Mouse (Mus musculus): ENCODE measurements around the gene Fut11. TPM values are rescaled to one million over a fixed set of nuclear protein-coding genes. Genes with fewer than 3 reads are reported as not detected.

Fut11 gene
- total RNA-seq (2023) = 3.5 and 4.5 TPM in 2 replicates

GRCm38 (mm10) chr14:20694884-20695760 is at the start of gene Fut11:
Fut11 (plus strand) TSS chr14:20694968.

DNA sequence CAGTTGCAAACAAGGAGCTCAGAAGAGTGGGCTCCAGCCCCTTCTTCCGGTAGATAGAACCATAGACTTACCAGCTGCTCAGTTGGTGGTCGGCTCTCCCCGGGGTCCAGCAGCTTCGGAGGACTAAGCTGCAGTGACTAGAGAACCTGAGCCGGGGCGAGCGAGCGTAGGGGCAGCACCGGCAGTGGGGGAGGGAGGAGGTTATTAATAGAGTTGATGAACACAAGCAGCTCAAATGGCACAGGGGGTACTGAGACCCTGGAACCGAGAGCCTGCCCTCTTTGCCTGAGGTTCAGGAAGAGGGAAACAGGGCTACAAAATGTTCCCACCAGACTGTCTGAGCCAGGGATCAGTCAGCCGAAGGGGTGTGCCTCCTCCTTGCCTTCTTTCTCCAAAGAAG is 38.4 kb upstream of the Fut11 start, which contains the start of gene Myoz1:
Myoz1 (minus strand) TSS at position 180 of the 400 bp plus-strand sequence.

GRCm38 (mm10) chr14:20668154-20668810 is 26.5 kb upstream of the Fut11 start, which contains the start of gene Synpo2l:
Synpo2l (minus strand) TSS chr14:20668354.

DNA sequence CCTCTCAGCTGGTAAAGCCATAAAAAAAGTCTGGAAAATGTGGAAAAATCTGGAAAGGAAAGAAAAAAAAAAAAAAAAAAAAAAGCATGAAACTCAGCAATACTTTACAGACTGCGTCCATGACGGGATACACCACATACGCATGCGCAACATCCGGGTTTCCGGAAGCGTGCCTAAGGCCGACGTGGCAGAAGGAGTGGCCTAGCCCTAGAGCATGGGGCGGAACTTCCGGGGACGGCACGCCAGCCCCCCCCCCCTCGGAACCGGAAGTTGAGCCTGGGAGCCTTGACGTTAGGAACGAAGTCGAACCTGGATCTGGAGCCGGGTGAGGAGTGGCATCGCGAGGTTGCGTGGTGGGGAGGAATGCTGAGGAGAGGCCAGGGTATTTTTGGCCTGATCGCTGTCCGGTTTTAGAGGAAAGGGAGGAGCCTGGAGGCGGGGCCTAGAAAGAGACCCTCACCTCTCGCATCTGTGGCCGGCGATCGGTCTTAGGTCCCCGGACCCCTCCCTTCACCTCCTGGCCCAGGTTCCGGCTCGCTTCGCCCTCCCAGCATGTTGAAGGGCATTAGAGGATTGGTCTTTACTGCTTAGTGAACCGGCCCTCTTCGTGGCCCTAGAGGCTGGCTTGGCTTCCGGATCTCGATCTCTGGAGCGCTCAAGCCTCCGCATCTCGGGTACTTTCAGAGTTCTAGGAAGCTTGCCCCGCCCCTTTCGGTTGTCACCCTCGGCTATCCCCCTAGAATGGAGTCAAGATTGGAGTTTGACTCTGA is 20.5 kb upstream of the Fut11 start, which contains the start of gene Sec24c:
Sec24c (plus strand) TSS at position 245 of the 770 bp plus-strand sequence.

GRCm38 (mm10) chr14:20702741-20703381 is 8.1 kb downstream of the Fut11 start, which contains the start of gene Chchd1:
Chchd1 (plus strand) TSS chr14:20703006.

GRCm38 (mm10) chr14:20707201-20708190 is 12.7 kb downstream of the Fut11 start, which contains the start of gene Zswim8:
Zswim8 (plus strand) TSS chr14:20707552.

DNA sequence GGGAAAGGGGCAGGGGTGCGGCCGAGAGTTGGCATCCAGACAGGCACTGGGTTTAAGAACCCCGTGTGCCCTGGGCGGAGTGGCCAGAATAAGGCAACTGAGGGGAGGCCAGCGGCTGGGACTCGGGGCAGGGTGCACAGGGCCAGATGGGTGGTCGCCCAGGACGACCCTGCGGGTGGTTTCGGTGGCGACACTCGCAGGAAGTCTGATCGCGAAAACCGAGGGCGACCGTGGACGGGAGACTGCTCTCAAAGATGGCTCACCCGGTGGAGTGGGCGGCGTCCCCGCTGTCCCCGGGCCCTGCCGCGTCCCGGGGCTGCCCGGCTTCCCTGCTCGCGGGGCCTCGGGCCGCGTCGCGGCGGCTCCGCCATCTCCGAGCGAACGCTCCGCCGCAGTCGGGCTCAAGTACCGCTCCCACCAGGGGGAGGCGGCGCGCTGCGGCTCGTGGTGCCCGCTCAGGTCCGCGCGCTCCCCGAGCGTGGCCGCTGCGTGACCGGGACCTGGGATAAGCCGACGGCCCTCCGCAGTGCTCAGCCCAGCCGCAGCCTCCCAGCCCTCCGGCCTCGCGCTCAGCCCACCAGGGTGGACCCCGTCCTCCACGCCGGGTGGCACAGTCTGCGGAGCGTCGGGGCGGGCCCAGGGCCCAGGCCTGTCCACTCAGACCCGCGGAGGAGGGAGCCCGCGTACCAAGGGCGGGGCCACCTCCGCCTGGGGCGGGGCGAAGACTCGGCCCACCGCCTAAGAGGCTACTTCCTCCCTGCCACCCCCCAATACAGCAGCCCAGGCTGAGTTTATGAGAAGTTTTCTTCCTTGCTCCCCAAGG is 39.4 kb downstream of the Fut11 start, which contains the start of gene Ndst2:
Ndst2 (minus strand) TSS at position 611 of the 823 bp plus-strand sequence.

Other genes with a start within 250 kb of the Fut11 start
- gene Cfap70, start 242.7 kb upstream of the Fut11 start, total RNA-seq (2023) = not detected in 2 replicates
- gene Anxa7, start 214.8 kb upstream of the Fut11 start, total RNA-seq (2023) = 51.9 and 57.8 TPM in 2 replicates
- gene Mss51, start 198.1 kb upstream of the Fut11 start, total RNA-seq (2023) = 1.3 and 1.8 TPM in 2 replicates
- 37.6 and 37.7 TPM in 2 replicates for gene Ppp3cb, start 148.4 kb upstream of the Fut11 start, total RNA-seq (2023)
- gene Usp54, start 53.9 kb upstream of the Fut11 start, total RNA-seq (2023) = 2.5 and 2.9 TPM in 2 replicates
- not detected in 2 replicates for gene Myoz1, start 38.4 kb upstream of the Fut11 start, total RNA-seq (2023)
- not detected in 2 replicates for gene Synpo2l, start 26.6 kb upstream of the Fut11 start, total RNA-seq (2023)
- gene Sec24c, start 20.7 kb upstream of the Fut11 start, total RNA-seq (2023) = 193 and 233 TPM in 2 replicates
- gene Chchd1, start 8.0 kb downstream of the Fut11 start, total RNA-seq (2023) = 17.2 and 20.5 TPM in 2 replicates
- 133 and 198 TPM in 2 replicates for gene Zswim8, start 12.6 kb downstream of the Fut11 start, total RNA-seq (2023)
- gene Ndst2, start 39.6 kb downstream of the Fut11 start, total RNA-seq (2023) = 31.7 and 32.4 TPM in 2 replicates
- gene Camk2g, start 99.1 kb downstream of the Fut11 start, total RNA-seq (2023) = 59.7 and 70.1 TPM in 2 replicates
- 26.0 and 26.5 TPM in 2 replicates for gene Plau, start 141.7 kb downstream of the Fut11 start, total RNA-seq (2023)
- 155 and 184 TPM in 2 replicates for gene Vcl, start 234.4 kb downstream of the Fut11 start, total RNA-seq (2023)

Data from neutrophil, adult 65 days (primary cell).